Mouse (Mus musculus) olfactory bulb, adult 2 months (tissue): ENCODE measurements around the gene Slc7a14. TPM values are rescaled to one million over a fixed set of nuclear protein-coding genes. Genes with fewer than 3 reads are reported as not detected.

Experiments
- H3K27ac ChIP-seq: fragments of 200-500 bp; 2 replicates; pipeline ENCODE4 v1.5.1; 2012; ENCODE audit warnings: low read depth, low read length; ENCODE audit not compliant: insufficient read depth
- H3K4me1 ChIP-seq: fragments of 200-500 bp; 2 replicates; pipeline ENCODE4 v1.6.1; 2012; ENCODE audit warnings: low read length; ENCODE audit not compliant: control insufficient read depth, insufficient read depth
- H3K4me3 ChIP-seq: fragments of 200-500 bp; 2 replicates; pipeline ENCODE4 v1.5.1; 2012; ENCODE audit warnings: mild to moderate bottlenecking, low read depth, low read length, moderate library complexity; ENCODE audit not compliant: insufficient read depth
- CTCF ChIP-seq: fragments of 200-500 bp; IDR thresholded peaks from 2 replicates; pipeline ENCODE4 v1.5.1; 2012; ENCODE audit warnings: low read depth, mild to moderate bottlenecking, low read length, moderate library complexity; ENCODE audit not compliant: insufficient read depth
- POLR2A ChIP-seq: fragments of 200-500 bp; IDR thresholded peaks from 2 replicates; pipeline ENCODE4 v1.6.1; 2012; ENCODE audit warnings: mild to moderate bottlenecking, low read depth, low read length, moderate library complexity; ENCODE audit not compliant: insufficient read depth
- WGBS: fragments of 180-500 bp; shearing (Covaris S2); methylation state at CpG from one replicate; pipeline ENCODE4 v1.1.7; 2018; 5-methylcytosine and 5-hydroxymethylcytosine counted together
- polyA plus RNA-seq: library from polyadenylated mRNA; stranded (reverse); fragments of >200 nt; gene quantifications from 2 replicates; pipeline ENCODE4 v1.2.4, GENCODE M21; 2012; ENCODE audit warnings: low replicate concordance; ENCODE audit not compliant: missing spikeins, insufficient read depth, insufficient read length

Gene Slc7a14
- polyA plus RNA-seq, 1 experiment, result not detected

DNA sequence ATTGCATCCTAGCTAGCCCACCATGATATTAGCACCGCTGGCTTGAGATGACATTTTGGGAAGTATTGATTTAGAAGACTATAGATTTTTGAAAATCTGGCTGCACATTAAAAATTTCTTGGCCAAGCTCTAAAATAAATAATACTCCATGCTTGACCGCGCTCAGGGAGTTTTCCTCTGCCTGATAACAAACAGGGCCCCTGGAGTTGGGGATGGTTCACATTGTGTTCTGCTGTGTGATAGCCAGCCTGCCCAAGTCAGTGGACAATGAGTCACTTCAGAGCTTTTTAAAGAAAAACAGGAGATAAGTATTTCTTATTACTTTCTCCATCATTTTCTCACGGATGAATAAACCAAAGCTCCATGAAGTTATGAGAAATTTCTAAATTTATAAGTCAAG lies 90.1 kb downstream of the Slc7a14 start:
- TF ChIP-seq POLR2A, result no peak
- no peak for TF ChIP-seq CTCF
- no peak overlapping the region for H3K4me3 ChIP-seq
- no peak overlapping the region for H3K27ac ChIP-seq
- H3K4me1 ChIP-seq, result no peaks in the 10 kb centered on the region
- WGBS, result 90% methylated on average over 4 of the region's 4 CpGs

DNA sequence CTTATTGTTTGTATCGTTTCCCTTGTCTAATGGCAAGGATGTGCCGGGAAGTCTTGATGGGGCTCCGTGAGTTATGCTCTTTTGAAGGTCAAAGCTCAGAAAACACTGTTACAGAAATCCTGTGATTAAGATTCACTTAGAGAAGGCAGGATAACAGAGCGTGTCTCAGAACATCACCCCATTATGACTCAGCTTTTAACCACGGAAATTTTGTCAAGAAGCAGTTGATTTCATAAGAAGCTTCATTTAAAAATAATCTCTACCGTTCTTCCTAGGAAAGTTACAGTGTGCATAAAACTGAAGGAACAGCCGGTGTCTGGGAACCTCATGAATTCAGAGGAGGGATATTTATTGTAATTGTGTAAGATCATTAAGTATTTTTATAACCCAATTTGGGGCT lies 90.7 kb downstream of the Slc7a14 start:
- TF ChIP-seq CTCF, result no peak
- no peak for TF ChIP-seq POLR2A
- Histone ChIP-seq H3K4me3 (no peak overlapping the region), H3K4me1 (no peaks in the 10 kb centered on the region), H3K27ac (no peak overlapping the region)
- 51% methylated on average over 7 of the region's 7 CpGs for WGBS

DNA sequence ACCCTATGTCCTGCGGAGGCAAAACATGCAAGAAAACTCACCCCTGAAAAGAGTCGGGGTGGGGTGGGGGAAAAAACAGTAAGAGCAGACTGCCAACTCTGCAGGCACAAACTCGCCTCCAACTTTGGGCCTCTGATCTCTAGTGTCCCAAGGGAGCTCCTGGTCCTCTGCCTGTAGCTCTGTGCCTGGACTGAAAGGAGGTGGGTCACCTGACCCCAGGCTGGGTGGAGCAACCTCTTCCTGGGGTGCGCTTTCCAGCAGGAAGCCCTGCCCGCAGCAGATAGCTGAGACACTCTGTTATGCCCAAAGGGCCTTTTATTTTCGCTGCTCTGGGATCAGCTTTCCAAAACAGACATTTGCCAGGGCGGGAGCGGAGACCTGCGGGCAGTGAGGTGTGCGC lies 92.7 kb downstream of the Slc7a14 start:
- Histone ChIP-seq H3K4me1 (no peaks in the 10 kb centered on the region), H3K4me3 (no peak overlapping the region), H3K27ac (no peak overlapping the region)
- TF ChIP-seq CTCF (no peak), POLR2A (no peak)
- WGBS, result 89% methylated on average over 10 of the region's 10 CpGs

DNA sequence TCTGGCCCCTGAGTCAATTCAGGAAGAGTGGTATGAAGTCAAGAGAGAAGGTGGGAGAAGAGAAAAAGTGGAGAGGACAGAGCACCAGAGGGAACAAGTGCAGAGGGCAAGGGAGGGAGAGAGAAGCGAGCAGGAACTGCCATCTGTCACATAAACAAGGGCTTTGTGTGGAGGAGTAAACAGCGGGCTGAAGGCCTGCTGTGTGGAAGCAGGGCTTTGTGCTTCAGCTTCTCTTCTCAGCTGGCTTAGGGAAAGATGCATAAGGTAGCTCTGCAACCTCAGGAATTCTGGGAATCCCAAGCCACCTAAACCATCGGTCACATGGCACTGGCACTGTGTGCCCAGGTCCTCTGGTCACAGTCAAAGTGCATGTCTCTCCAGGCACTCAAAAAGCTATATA lies 96.4 kb downstream of the Slc7a14 start:
- no peak overlapping the region for H3K4me3 ChIP-seq
- no peak for TF ChIP-seq POLR2A
- TF ChIP-seq CTCF, result no peak
- H3K4me1 ChIP-seq, result 0 out of 2 replicates have a peak, but pooled peaks cover 3% of the 10 kb centered on the region
- no peak overlapping the region for H3K27ac ChIP-seq
- WGBS, result 54% methylated on average over 3 of the region's 3 CpGs

DNA sequence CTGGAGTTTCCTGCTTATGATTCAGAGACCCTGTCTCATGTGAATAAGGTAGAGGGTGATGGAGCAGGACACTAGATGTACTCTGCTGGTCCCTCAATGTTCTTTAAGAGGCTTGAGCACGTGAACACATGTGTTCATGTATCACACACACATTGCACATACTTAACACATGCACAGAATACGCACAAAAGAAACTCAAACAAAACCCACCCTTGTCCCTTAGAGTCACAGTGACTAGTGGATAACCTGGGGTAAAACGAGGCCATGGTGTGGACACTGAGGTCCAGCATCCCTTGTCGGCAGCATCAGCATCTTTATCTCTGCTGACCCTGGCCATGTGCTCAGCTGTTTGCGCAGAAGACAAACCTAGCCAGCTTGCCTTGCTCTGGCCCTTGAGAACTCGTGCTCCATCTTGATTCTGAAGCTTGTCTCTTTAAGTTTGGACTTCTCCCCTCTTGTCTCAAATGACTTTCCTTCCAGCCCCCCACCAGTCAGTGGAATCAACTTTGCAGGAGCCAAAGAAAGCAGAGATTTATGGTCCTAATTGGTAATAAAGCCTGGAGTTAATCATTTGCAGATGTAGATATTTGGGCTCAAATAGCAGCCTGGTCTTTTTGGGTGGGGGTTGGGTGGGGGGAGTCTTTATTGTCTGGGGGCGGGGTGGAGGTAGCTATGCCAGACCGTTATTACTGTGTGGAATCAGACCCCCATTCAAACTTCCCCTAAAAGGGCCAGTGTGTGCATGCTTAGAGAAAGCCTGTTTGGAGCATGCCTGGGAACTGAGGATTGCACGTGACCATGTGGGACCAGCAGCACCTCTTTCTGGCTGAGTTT lies 97.8 kb downstream of the Slc7a14 start:
- WGBS, result 72% methylated on average over 9 of the region's 9 CpGs
- H3K4me3 ChIP-seq, result no peak overlapping the region
- TF ChIP-seq CTCF, result no peak
- peaks cover 3% of the 10 kb centered on the region; the same call in 1 of the 2 replicates for H3K4me1 ChIP-seq
- H3K27ac ChIP-seq, result no peak overlapping the region

DNA sequence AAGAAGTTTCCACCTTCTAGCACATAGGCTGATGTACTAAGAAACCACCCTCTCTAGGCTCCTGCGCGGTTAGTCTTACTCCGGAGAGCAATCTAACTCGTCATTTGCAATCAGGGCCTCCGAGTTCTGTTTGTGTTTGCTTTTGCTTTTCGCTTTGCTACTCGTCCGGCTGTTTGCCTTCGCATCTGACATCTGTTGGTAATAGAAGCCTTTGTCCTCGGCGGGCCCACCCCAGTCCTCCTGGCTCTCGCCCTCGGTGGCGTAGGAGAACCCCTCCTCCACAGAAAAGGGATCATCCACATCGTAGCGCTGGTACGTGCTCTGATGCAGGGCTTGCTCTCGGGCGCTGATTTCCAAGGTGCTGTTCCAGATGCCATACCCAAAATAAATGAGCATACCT lies 101.2 kb downstream of the Slc7a14 start:
- 35% methylated on average over 19 of the region's 19 CpGs for WGBS
- Histone ChIP-seq H3K4me3 (no peak overlapping the region), H3K27ac (no peak overlapping the region), H3K4me1 (peaks cover 3% of the 10 kb centered on the region; the same call in 1 of the 2 replicates)
- TF ChIP-seq CTCF, result no peak
- no peak for TF ChIP-seq POLR2A

DNA sequence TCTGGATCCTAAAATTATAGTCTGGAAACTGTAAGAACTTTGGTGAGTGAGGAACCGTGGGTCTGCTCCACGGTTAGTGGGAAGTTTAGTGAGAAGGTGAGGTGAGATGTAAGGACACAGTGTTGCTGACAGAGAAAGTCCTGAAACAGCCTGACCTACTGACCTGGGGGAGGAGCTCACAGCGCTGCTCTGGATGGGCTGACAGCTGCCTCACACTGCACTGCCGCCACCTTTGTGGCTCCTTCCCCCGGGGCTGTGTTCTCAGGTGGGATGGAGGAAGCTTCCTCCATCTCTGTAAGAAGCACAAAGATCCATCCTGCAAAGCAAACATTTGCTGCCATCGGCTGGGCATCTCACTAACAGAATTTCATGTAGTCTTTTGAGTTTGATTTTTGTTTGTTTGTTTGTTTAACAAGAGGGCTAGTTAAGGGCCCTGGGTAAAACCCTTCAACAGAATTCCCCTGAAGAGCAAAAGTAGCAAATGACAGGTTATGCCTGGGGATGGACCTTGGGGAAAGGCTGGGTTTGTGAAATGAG lies 101.7 kb downstream of the Slc7a14 start:
- H3K4me3 ChIP-seq, result no peak overlapping the region
- peaks cover 3% of the 10 kb centered on the region; the same call in 1 of the 2 replicates for H3K4me1 ChIP-seq
- 52% methylated on average over 6 of the region's 6 CpGs for WGBS
- TF ChIP-seq CTCF (no peak), POLR2A (no peak)
- H3K27ac ChIP-seq, result no peak overlapping the region

DNA sequence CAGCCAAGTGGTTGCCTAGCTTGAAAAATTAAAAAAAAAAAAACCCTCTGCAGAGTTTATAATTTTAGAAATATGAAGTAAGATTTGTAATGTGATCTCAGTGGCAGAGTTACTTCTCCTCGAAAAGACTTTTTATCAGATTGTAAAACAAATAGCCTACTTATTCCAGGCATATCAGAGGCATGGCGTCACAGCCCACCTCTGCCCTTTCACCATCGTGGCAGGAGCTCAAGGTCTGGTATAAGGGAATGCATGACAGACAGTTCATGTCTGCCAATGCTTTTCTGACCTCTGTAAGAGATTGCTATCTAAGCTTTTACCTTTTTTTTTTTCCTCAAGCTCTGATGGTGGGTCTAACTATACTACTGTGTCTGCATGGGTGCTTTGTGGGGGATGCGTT lies 102.1 kb downstream of the Slc7a14 start:
- H3K27ac ChIP-seq, result no peak overlapping the region
- WGBS, result 75% methylated on average over 4 of the region's 4 CpGs
- no peak overlapping the region for H3K4me3 ChIP-seq
- H3K4me1 ChIP-seq, result peaks cover 3% of the 10 kb centered on the region; the same call in 1 of the 2 replicates
- no peak for TF ChIP-seq CTCF

DNA sequence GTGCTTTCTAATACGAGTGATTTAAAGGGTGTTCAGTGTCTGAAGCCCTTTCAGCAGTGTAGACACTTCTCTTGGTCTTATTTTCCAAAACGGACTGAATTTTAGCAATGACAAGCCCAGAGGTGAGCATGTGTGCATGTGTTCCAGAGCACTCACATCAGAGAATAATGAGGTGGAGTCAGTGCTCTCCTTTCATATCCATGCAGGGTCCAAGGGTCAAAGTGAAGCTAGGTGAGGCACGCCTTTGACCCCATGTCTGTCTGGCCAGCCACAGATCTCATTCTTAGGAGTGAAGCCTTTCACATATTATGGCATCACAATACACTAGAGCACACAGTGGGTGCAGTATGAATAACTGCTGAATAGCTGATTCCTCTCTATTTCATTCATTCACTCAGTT lies 105.0 kb downstream of the Slc7a14 start:
- Histone ChIP-seq H3K4me1 (peaks cover 3% of the 10 kb centered on the region; the same call in 1 of the 2 replicates), H3K4me3 (no peak overlapping the region), H3K27ac (no peak overlapping the region)
- WGBS, result 94% methylated on average over 3 of the region's 3 CpGs
- TF ChIP-seq POLR2A, result no peak
- TF ChIP-seq CTCF, result no peak

DNA sequence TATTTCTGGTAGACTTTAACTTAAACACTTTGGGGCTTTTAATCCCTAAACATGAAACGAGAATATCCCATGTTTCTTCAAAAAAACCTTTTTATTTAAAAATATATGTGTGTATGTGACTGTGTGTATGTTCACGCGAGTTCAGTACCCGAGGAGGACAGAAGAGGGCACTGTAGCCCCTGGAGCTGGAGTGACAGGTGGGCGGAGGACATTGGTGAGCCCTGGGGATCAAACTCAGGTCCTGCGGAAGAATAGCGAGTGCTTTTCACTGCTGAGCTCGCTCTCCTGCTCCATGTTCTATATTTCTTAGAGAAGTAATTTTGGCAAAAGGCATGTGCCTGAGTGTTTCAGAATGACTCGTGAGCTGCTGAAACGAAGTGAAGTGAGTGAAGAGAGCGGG lies 106.2 kb downstream of the Slc7a14 start:
- no peak overlapping the region for H3K4me3 ChIP-seq
- H3K27ac ChIP-seq, result no peak overlapping the region
- no peak for TF ChIP-seq CTCF
- TF ChIP-seq POLR2A, result no peak
- H3K4me1 ChIP-seq, result peaks cover under 1% of the 10 kb centered on the region; the same call in 1 of the 2 replicates
- 97% methylated on average over 11 of the region's 11 CpGs for WGBS
